Mouse (Mus musculus) hindbrain, embryonic 11.5 days (tissue): ENCODE results near the gene Myo1d. TPM values are rescaled to one million over a fixed set of nuclear protein-coding genes. Genes with fewer than 3 reads are reported as not detected.
"Not testable (repeated sequence)": the region's sequence is repeated elsewhere in the genome, so short reads cannot be mapped to it uniquely, and the experiment has no call there.

Experiments
- ATAC-seq: fragments of 200-750 bp; cut with Nextera tagmentation; 2 replicates; pipeline ENCODE4 v1.8.0; 2017; ENCODE audit warnings: mild to moderate bottlenecking, moderate TSS enrichment, moderate library complexity; ENCODE audit not compliant: low FRiP score
- DNase-seq: peaks from one replicate; pipeline ENCODE4 v3.0.0-alpha.2; 2015; ENCODE audit warnings: low spot score
- H3K27ac ChIP-seq: fragments of 300-500 bp; sonication (generic); 2 replicates; pipeline ENCODE4 v1.5.1; 2014; ENCODE audit warnings: mild to moderate bottlenecking, low read depth, low read length
- H3K27me3 ChIP-seq: fragments of 300-500 bp; sonication (generic); 2 replicates; pipeline ENCODE4 v1.6.1; 2014; ENCODE audit warnings: mild to moderate bottlenecking, low read length, moderate library complexity, mixed read lengths; ENCODE audit not compliant: control insufficient read depth, insufficient read depth
- H3K36me3 ChIP-seq: fragments of 300-500 bp; sonication (generic); 2 replicates; pipeline ENCODE4 v1.6.1; 2014; ENCODE audit warnings: mild to moderate bottlenecking, low read length, moderate library complexity, mixed read lengths; ENCODE audit not compliant: control insufficient read depth, insufficient read depth
- H3K4me1 ChIP-seq: fragments of 300-500 bp; sonication (generic); replicated peaks from 2 replicates; pipeline ENCODE4 v1.6.1; 2014; ENCODE audit warnings: low read length, mixed read lengths; ENCODE audit not compliant: control insufficient read depth, insufficient read depth
- H3K4me2 ChIP-seq: fragments of 300-500 bp; sonication (generic); replicated peaks from 2 replicates; pipeline ENCODE4 v1.6.1; 2014; ENCODE audit warnings: mild to moderate bottlenecking, low read depth, low read length
- H3K4me3 ChIP-seq: fragments of 300-500 bp; sonication (generic); 2 replicates; pipeline ENCODE4 v1.5.1; 2014; ENCODE audit warnings: low read depth, low read length
- H3K9ac ChIP-seq: fragments of 300-500 bp; sonication (generic); 2 replicates; pipeline ENCODE4 v1.6.1; 2014; ENCODE audit warnings: low read depth, low read length
- H3K9me3 ChIP-seq: fragments of 300-500 bp; sonication (generic); 2 replicates; pipeline ENCODE4 v1.6.1; 2016; ENCODE audit warnings: low read length; ENCODE audit not compliant: control insufficient read depth
- WGBS: fragments of 180-500 bp; shearing (Covaris S2); extraction: QIAGEN DNeasy Blood & Tissue Kit; methylation state at CpG from one replicate; pipeline ENCODE4 v1.1.7; 2014; 5-methylcytosine and 5-hydroxymethylcytosine counted together
- polyA plus RNA-seq: library from polyadenylated mRNA; unstranded; fragments of >200 nt; fragmentation: Nextera tagmentation; extraction: Ambion mirVana; gene quantifications from 2 replicates; pipeline ENCODE4 v1.2.1, GENCODE M21; 2014

Gene Myo1d
- polyA plus RNA-seq, 1 experiment from 2014 or later = 3.6 TPM

DNA sequence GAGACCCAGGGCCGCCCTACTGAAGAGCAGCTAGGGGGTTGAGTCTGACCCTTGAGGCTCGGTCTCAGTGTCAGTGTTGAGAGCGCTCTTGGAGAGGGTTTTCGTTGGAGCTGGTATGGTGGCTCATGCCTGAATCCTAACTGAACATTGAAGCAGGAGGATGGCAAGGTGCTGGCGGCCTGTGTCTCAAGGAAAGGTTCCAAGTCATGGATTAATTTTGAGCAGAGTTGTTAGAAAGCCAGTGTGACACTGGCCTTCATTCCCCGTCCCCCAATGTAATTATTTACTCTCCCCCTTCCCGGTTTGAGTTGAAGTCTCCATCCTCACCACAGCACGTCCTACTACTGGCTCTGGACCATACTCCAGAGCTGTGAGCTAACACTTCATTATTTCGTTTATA is 304.3 kb downstream of the Myo1d start:
- H3K4me3 ChIP-seq = no peak overlapping the region
- H3K4me1 ChIP-seq = peaks cover 4% of the 10 kb centered on the region; the same call in 1 of the 2 replicates
- H3K36me3 ChIP-seq = no peaks in the 10 kb centered on the region
- 80% methylated on average over 9 of the region's 9 CpGs for WGBS
- H3K4me2 ChIP-seq = no peak overlapping the region
- H3K27me3 ChIP-seq = peaks cover 10% of the 10 kb centered on the region
- ATAC-seq (no peak), DNase-seq (no peak)
- H3K9ac ChIP-seq = peak overlapping the region; percentile 96; the same call in 1 of the 2 replicates
- no peak overlapping the region for H3K27ac ChIP-seq
- no peaks in the 10 kb centered on the region for H3K9me3 ChIP-seq

DNA sequence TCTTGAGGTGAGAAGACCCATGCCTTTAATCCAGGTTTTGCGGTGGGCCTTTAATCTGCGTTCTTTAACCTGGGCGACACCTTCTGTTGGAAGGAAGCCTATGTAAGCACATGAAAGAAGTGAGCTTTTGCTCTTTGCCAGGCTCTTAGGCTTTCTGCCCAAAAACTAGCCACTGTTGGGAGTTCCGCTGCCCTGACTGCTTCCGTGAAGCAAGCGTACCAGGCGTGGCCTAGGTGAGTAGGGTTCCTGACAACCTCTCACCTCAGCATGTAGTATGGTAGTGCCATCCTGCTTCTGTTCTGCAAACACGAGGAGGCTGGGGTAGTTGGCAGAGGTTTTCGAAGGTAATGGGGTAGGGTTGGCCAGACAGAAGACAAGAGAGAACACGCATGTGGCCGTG is 305.0 kb downstream of the Myo1d start:
- Histone ChIP-seq H3K4me3 (no peak overlapping the region), H3K27ac (no peak overlapping the region), H3K4me2 (no peak overlapping the region), H3K36me3 (peaks cover 2% of the 10 kb centered on the region; the same call in 1 of the 2 replicates), H3K27me3 (peaks cover 10% of the 10 kb centered on the region), H3K9me3 (no peaks in the 10 kb centered on the region), H3K9ac (no peak overlapping the region), H3K4me1 (peaks cover 4% of the 10 kb centered on the region; the same call in 1 of the 2 replicates)
- 94% methylated on average over 11 of the region's 11 CpGs for WGBS
- DNase-seq (no peak), ATAC-seq (no peak)

- no peak overlapping the region for H3K9ac ChIP-seq
- H3K27ac ChIP-seq = no peak overlapping the region
- DNase-seq (no peak), ATAC-seq (no peak)
- 67% methylated on average over 2 of the region's 2 CpGs for WGBS
- H3K4me2 ChIP-seq = no peak overlapping the region
- H3K27me3 ChIP-seq = peaks cover 10% of the 10 kb centered on the region
- no peak overlapping the region for H3K4me3 ChIP-seq
- peaks cover 7% of the 10 kb centered on the region; the same call in 1 of the 2 replicates for H3K36me3 ChIP-seq
- no peaks in the 10 kb centered on the region for H3K9me3 ChIP-seq
- no peaks in the 10 kb centered on the region; the same call in 1 of the 2 replicates for H3K4me1 ChIP-seq
These were observed 305.6 kb downstream of the Myo1d start for GRCm38 (mm10) chr11:80474175-80474691.

DNA sequence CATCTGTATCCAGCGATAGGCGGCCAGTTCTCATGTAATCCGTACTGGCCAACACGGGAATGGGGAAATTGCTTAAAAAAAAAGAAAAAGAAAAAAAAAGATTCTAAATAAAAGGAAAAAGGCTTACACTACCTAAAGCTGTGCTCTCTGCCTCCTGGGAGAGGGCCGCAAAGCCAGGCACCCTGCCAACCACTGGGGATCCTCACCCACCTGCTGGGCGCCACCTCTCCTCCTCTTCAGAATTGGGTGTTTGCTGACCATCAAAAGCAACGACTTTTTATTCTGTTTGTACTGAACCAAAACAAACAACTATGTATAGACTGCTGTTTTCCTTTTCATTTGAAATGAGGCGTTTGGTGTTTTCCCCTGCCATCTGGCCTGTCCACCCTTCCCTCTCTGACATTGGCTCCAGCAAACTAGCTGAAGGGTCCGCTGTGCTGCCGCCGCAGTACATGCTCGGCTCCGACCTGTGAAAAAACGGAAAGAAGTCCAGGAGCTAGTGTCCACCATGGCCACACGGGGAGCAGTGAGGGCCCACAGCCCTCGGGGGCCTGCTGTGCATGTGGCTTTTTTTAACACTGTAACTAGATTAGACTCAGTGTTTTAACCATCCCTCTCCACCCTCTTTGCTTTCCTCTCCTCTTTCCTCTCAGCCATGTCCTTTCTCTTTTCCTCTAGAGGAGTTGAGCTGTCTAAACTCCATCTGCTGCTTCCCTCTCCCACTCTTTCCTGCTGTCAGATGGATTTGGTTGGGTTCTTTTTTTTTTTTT is 307.8 kb downstream of the Myo1d start:
- WGBS = 86% methylated on average over 16 of the region's 16 CpGs
- peaks cover 8% of the 10 kb centered on the region; the same call in 1 of the 2 replicates for H3K36me3 ChIP-seq
- no peak for DNase-seq

DNA sequence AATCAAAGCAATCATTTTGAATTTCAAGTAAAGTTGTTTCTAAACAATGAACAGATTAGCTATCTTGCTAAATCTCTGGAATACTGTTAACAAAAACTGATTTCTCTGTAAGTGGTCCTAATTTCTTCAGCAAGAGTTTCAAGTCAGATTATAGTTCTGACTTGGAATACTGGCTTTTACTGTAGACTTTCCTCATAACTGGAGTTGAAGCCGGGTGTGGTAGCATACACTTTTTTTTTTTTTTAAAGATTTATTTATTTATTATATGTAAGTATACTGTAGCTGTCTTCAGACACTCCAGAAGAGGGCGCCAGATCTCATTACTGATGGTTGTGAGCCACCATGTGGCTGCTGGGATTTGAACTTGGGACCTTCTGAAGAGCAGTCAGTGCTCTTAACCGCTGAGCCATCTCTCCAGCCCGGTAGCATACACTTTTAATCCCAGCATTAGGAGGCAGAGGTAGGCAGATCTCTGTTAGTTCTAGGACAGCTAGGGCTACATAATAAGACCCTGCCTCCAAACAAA is 316.2 kb downstream of the Myo1d start:
- not testable (repeated sequence) for H3K27me3 ChIP-seq, H3K27ac ChIP-seq, H3K9me3 ChIP-seq, ATAC-seq, H3K4me3 ChIP-seq, DNase-seq, H3K36me3 ChIP-seq, H3K9ac ChIP-seq, H3K4me2 ChIP-seq, H3K4me1 ChIP-seq
- 94% methylated on average over 4 of the region's 4 CpGs for WGBS

More for the DNA sequence above, 307.8 kb downstream of the Myo1d start:
- H3K9me3 ChIP-seq = no peaks in the 10 kb centered on the region
- peaks cover 4% of the 10 kb centered on the region for H3K27me3 ChIP-seq
- H3K27ac ChIP-seq = no peak overlapping the region
- no peaks in the 10 kb centered on the region for H3K4me1 ChIP-seq
- H3K9ac ChIP-seq = no peak overlapping the region
- H3K4me3 ChIP-seq = no peak overlapping the region
- no peak for ATAC-seq
- H3K4me2 ChIP-seq = no peak overlapping the region

DNA sequence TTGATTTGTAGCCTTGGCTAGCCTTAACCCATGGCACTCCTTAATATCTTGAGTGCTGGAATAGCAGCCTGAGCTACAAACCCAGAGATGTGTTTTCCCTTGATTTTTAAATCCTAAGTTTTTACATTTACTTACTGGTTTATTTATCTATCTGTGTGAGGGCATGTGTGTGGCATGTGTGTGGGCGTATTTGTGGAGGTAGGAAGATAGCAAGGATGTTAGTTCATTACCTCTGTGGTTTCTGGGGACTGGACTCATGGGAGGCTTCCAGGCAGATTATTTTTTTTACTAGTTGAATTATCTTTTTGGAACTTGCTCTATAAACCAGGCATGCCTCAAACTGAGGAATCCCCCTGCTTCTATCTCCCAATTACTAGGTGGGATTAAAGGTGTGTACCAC is 326.6 kb downstream of the Myo1d start:
- Histone ChIP-seq H3K4me2 (no peak overlapping the region), H3K9ac (no peak overlapping the region), H3K27me3 (no peaks in the 10 kb centered on the region), H3K36me3 (no peaks in the 10 kb centered on the region), H3K4me1 (no peaks in the 10 kb centered on the region), H3K27ac (no peak overlapping the region), H3K4me3 (no peak overlapping the region), H3K9me3 (no peaks in the 10 kb centered on the region)
- DNase-seq (no peak), ATAC-seq (no peak)
- 90% methylated on average over 1 of the region's 1 CpGs for WGBS

- 95% methylated on average over 3 of the region's 3 CpGs for WGBS
- ATAC-seq = no peak
- H3K36me3 ChIP-seq = 0 out of 2 replicates have a peak, but pooled peaks cover 1% of the 10 kb centered on the region
- no peaks in the 10 kb centered on the region for H3K4me1 ChIP-seq
- no peaks in the 10 kb centered on the region for H3K27me3 ChIP-seq
- no peak overlapping the region for H3K4me2 ChIP-seq
- no peak overlapping the region for H3K27ac ChIP-seq
- no peak overlapping the region for H3K4me3 ChIP-seq
- no peak for DNase-seq
- no peak overlapping the region for H3K9ac ChIP-seq
- no peaks in the 10 kb centered on the region for H3K9me3 ChIP-seq
These were observed 327.6 kb downstream of the Myo1d start for GRCm38 (mm10) chr11:80452242-80452641.

- no peak overlapping the region for H3K4me2 ChIP-seq
- H3K9me3 ChIP-seq = no peaks in the 10 kb centered on the region
- no peak overlapping the region for H3K4me3 ChIP-seq
- H3K27me3 ChIP-seq = no peaks in the 10 kb centered on the region
- H3K9ac ChIP-seq = no peak overlapping the region
- H3K4me1 ChIP-seq = no peaks in the 10 kb centered on the region
- peaks cover 5% of the 10 kb centered on the region; the same call in 1 of the 2 replicates for H3K36me3 ChIP-seq
- WGBS = 96% methylated on average over 2 of the region's 2 CpGs
- no peak for DNase-seq
- H3K27ac ChIP-seq = no peak overlapping the region
- ATAC-seq = no peak
These were observed 330.0 kb downstream of the Myo1d start for GRCm38 (mm10) chr11:80449859-80450258.
